9 mouse cellular contexts compared by ENCODE assay signal in genomic region chr7:39448626-39449242, GRCm38 (mm10). TPM values are rescaled to one million over a fixed set of nuclear protein-coding genes. Genes with fewer than 3 reads are reported as not detected.
A peak's percentile ranks its signal among the peaks of the same experiment; 100 is the strongest.
DNase-seq lines count a peak whose midpoint lies in the region; ATAC-seq and TF ChIP-seq lines count a peak whose summit lies in the region.
"Had no signal": no experiment of that assay in that cellular context is flagged by ENCODE, and none has a peak within 500 bp of the region (broad histone marks: within the 10 kb centered on the region; RNA-seq: fewer than 3 reads in every experiment).

No protein-coding gene starts in this region.

- peak overlapping the region; percentile 68 for H3K4me2 ChIP-seq in hindbrain, embryonic 13.5 days
- peak overlapping the region; percentile 70 for H3K4me2 ChIP-seq in liver, postnatal 0 days (ENCODE audit: low read depth, low read length)

- TF ChIP-seq CTCF in lung, adult 2 months (IDR thresholded peaks at IDR 0.05; ENCODE audit: insufficient read depth, low read length) = no peak
- TF ChIP-seq CTCF in liver, postnatal 0 days (IDR thresholded peaks at IDR 0.05; ENCODE audit: low read depth) = no peak

- WGBS in lung, adult 2 months = 46% methylated on average over 11 of the region's 11 CpGs
- WGBS in hindbrain, embryonic 13.5 days = 64% methylated on average over 11 of the region's 11 CpGs
- WGBS in liver, postnatal 0 days (ENCODE audit: insufficient replicate concordance) = 47% methylated on average over 11 of the region's 11 CpGs

- peaks cover 15% of the 10 kb centered on the region for H3K36me3 ChIP-seq in hindbrain, embryonic 13.5 days
- H3K36me3 ChIP-seq in liver, postnatal 0 days (replicated peaks; ENCODE audit: insufficient read depth, low read length) = no peaks in the 10 kb centered on the region

- H3K9me3 ChIP-seq in hindbrain, embryonic 13.5 days = no peaks in the 10 kb centered on the region
- H3K9me3 ChIP-seq in liver, postnatal 0 days (ENCODE audit: low read length) = no peaks in the 10 kb centered on the region

- no peak for TF ChIP-seq EP300 in liver, postnatal 0 days (IDR thresholded peaks at IDR 0.05; ENCODE audit: low read depth)

- ATAC-seq in hindbrain, embryonic 13.5 days (ENCODE audit: low FRiP score) = peak; percentile 55
- peak; percentile 11; the same call in 1 of the 2 replicates for ATAC-seq in liver, postnatal 0 days
- ATAC-seq in activated CD4-positive, CD25-positive, alpha-beta regulatory T cell, adult 4 months = no peak

- peak overlapping the region; percentile 69 for H3K4me3 ChIP-seq in lung, adult 2 months (replicated peaks; ENCODE audit: extremely low read depth, low read depth, low read length)
- peak overlapping the region; percentile 83 for H3K4me3 ChIP-seq in hindbrain, embryonic 13.5 days
- peak overlapping the region; percentile 61 for H3K4me3 ChIP-seq in liver, postnatal 0 days (ENCODE audit: low read depth, low read length)

- no peak for TF ChIP-seq POLR2A in lung, adult 2 months (IDR thresholded peaks at IDR 0.05; ENCODE audit: borderline replicate concordance, extremely low read depth, low read depth, low read length)

- DNase-seq in lung, adult 2 months = no peak
- DNase-seq in lung, adult 18-20 months = no peak
- DNase-seq in cerebellum, postnatal 14 days = peak; percentile 51 to 59
- DNase-seq in liver, postnatal 0 days = no peak
- DNase-seq in urinary bladder, postnatal 36 days (ENCODE audit: low spot score in 2 of 2) = no peak
- no peak for DNase-seq in left cerebral cortex, postnatal 36 days (ENCODE audit: low spot score in 2 of 2)

- peaks cover 6% of the 10 kb centered on the region for H3K4me1 ChIP-seq in lung, adult 2 months (ENCODE audit: control insufficient read depth, insufficient read depth, low read length)
- peaks cover 35% of the 10 kb centered on the region for H3K4me1 ChIP-seq in hindbrain, embryonic 13.5 days (replicated peaks)
- H3K4me1 ChIP-seq in liver, postnatal 0 days (ENCODE audit: insufficient read depth) = peaks cover 5% of the 10 kb centered on the region; the same call in 1 of the 2 replicates

- peaks cover 14% of the 10 kb centered on the region for H3K27me3 ChIP-seq in hindbrain, embryonic 13.5 days
- no peaks in the 10 kb centered on the region for H3K27me3 ChIP-seq in liver, postnatal 0 days (ENCODE audit: insufficient read depth, low read length)

- peak overlapping the region; percentile 92; the same call in 1 of the 2 replicates for H3K9ac ChIP-seq in hindbrain, embryonic 13.5 days
- H3K9ac ChIP-seq in liver, postnatal 0 days (replicated peaks) = no peak overlapping the region; the same call in none of the 2 replicates

- H3K27ac ChIP-seq in hindbrain, embryonic 13.5 days = peak overlapping the region; percentile 48; the same call in 1 of the 2 replicates
- 0 out of 2 replicates have a peak overlapping the region, but pooled peaks have one; percentile 31 for H3K27ac ChIP-seq in liver, postnatal 0 days (ENCODE audit: low read depth)

- intact Hi-C loops in left cerebral cortex, postnatal 36 days (cut with DNase I) = no loop called here

RNA-seq across cellular contexts. Expression of gene Gm5114, which starts 35.8 kb away (rescaled TPM):
- polyA plus RNA-seq in lung, adult 2 months (2012; rRNA removed) = not detected in 2 replicates
- polyA plus RNA-seq in hindbrain, embryonic 13.5 days (2015; fragmentation: Nextera tagmentation; extraction: Ambion mirVana) = not detected in 2 replicates
- polyA plus RNA-seq in liver, postnatal 0 days (2015; fragmentation: Nextera tagmentation; extraction: Ambion mirVana) = not detected in 2 replicates
- total RNA-seq in left cerebral cortex, postnatal 36 days (2021) = not detected
- not detected for polyA plus RNA-seq in activated CD4-positive, CD25-positive, alpha-beta regulatory T cell, adult 4 months (2017; shearing (Covaris generic))
- total RNA-seq: left cerebral cortex, postnatal 10 days had no signal

Comparison
In these comparisons a context has a peak if more than half of its experiments do, and no peak if none do; other contexts are left out.
1. DNase-seq: peak in cerebellum, postnatal 14 days (2 of 2); none in lung, adult 2 months (single experiment), lung, adult 18-20 months (0 of 2), liver, postnatal 0 days (single experiment), urinary bladder, postnatal 36 days (0 of 2) and left cerebral cortex, postnatal 36 days (0 of 2).
2. Peak in every context shown above with its lines, with median percentiles within 50 percentile points of each other: H3K4me3 ChIP-seq.